Mouse (Mus musculus): ENCODE measurements around the gene Fbxl15. TPM values are rescaled to one million over a fixed set of nuclear protein-coding genes. Genes with fewer than 3 reads are reported as not detected.
A peak's percentile ranks its signal among the peaks of the same experiment; 100 is the strongest.

The Fbxl15 gene
- polyA plus RNA-seq, 1 experiment, result 37.1 TPM

GRCm38 (mm10) chr19:46350168-46350932 lies 22.4 kb downstream of the Fbxl15 start, which contains the start of gene 2310034G01Rik:
2310034G01Rik (minus strand) TSS chr19:46350302.
- DNase-seq (ENCODE audit: low read depth), result no peak
- TF ChIP-seq CTCF (IDR thresholded peaks at IDR 0.05; ENCODE audit: borderline replicate concordance, extremely low read depth, insufficient read depth, insufficient read length), result no peak
- TF ChIP-seq POLR2A (IDR thresholded peaks at IDR 0.05; ENCODE audit: borderline replicate concordance, extremely low read depth, insufficient read depth, insufficient read length, poor library complexity, severe bottlenecking), result no peak

- no peak for TF ChIP-seq CTCF (IDR thresholded peaks at IDR 0.05; ENCODE audit: borderline replicate concordance, extremely low read depth, insufficient read depth, insufficient read length)
- TF ChIP-seq POLR2A (IDR thresholded peaks at IDR 0.05; ENCODE audit: borderline replicate concordance, extremely low read depth, insufficient read depth, insufficient read length, poor library complexity, severe bottlenecking), result peak; percentile 30; the same call in 1 of the 2 replicates
- DNase-seq (ENCODE audit: low read depth), result peak; percentile 97
Observed at GRCm38 (mm10) chr19:46356701-46357138, 28.7 kb downstream of the Fbxl15 start.

GRCm38 (mm10) chr19:46357344-46358280 lies 29.6 kb downstream of the Fbxl15 start:
- TF ChIP-seq CTCF (IDR thresholded peaks at IDR 0.05; ENCODE audit: borderline replicate concordance, extremely low read depth, insufficient read depth, insufficient read length) (no peak), POLR2A (IDR thresholded peaks at IDR 0.05; ENCODE audit: borderline replicate concordance, extremely low read depth, insufficient read depth, insufficient read length, poor library complexity, severe bottlenecking) (no peak)
- no peak for DNase-seq (ENCODE audit: low read depth)

GRCm38 (mm10) chr19:46358381-46358780 lies 30.4 kb downstream of the Fbxl15 start:
- DNase-seq (ENCODE audit: low read depth), result no peak
- no peak for TF ChIP-seq POLR2A (IDR thresholded peaks at IDR 0.05; ENCODE audit: borderline replicate concordance, extremely low read depth, insufficient read depth, insufficient read length, poor library complexity, severe bottlenecking)
- TF ChIP-seq CTCF (IDR thresholded peaks at IDR 0.05; ENCODE audit: borderline replicate concordance, extremely low read depth, insufficient read depth, insufficient read length), result no peak

GRCm38 (mm10) chr19:46362104-46362503 lies 34.1 kb downstream of the Fbxl15 start:
- TF ChIP-seq CTCF (IDR thresholded peaks at IDR 0.05; ENCODE audit: borderline replicate concordance, extremely low read depth, insufficient read depth, insufficient read length) (no peak), POLR2A (IDR thresholded peaks at IDR 0.05; ENCODE audit: borderline replicate concordance, extremely low read depth, insufficient read depth, insufficient read length, poor library complexity, severe bottlenecking) (no peak)
- DNase-seq (ENCODE audit: low read depth), result no peak

- no peak for DNase-seq (ENCODE audit: low read depth)
- no peak for TF ChIP-seq CTCF (IDR thresholded peaks at IDR 0.05; ENCODE audit: borderline replicate concordance, extremely low read depth, insufficient read depth, insufficient read length)
- TF ChIP-seq POLR2A (IDR thresholded peaks at IDR 0.05; ENCODE audit: borderline replicate concordance, extremely low read depth, insufficient read depth, insufficient read length, poor library complexity, severe bottlenecking), result no peak
Observed at GRCm38 (mm10) chr19:46363294-46364009, 35.5 kb downstream of the Fbxl15 start.

GRCm38 (mm10) chr19:46367798-46368590 lies 40.0 kb downstream of the Fbxl15 start:
- no peak for DNase-seq (ENCODE audit: low read depth)
- TF ChIP-seq CTCF (IDR thresholded peaks at IDR 0.05; ENCODE audit: borderline replicate concordance, extremely low read depth, insufficient read depth, insufficient read length) (no peak), POLR2A (IDR thresholded peaks at IDR 0.05; ENCODE audit: borderline replicate concordance, extremely low read depth, insufficient read depth, insufficient read length, poor library complexity, severe bottlenecking) (no peak)

- TF ChIP-seq POLR2A (IDR thresholded peaks at IDR 0.05; ENCODE audit: borderline replicate concordance, extremely low read depth, insufficient read depth, insufficient read length, poor library complexity, severe bottlenecking) (no peak), CTCF (IDR thresholded peaks at IDR 0.05; ENCODE audit: borderline replicate concordance, extremely low read depth, insufficient read depth, insufficient read length) (peak; percentile 70)
- peak; percentile 60 for DNase-seq (ENCODE audit: low read depth)
Observed at GRCm38 (mm10) chr19:46369204-46369603, 41.2 kb downstream of the Fbxl15 start.

- TF ChIP-seq CTCF (IDR thresholded peaks at IDR 0.05; ENCODE audit: borderline replicate concordance, extremely low read depth, insufficient read depth, insufficient read length), result no peak
- TF ChIP-seq POLR2A (IDR thresholded peaks at IDR 0.05; ENCODE audit: borderline replicate concordance, extremely low read depth, insufficient read depth, insufficient read length, poor library complexity, severe bottlenecking), result no peak
- DNase-seq (ENCODE audit: low read depth), result no peak
Observed at GRCm38 (mm10) chr19:46374477-46375088, 46.6 kb downstream of the Fbxl15 start.

GRCm38 (mm10) chr19:46375489-46375888 lies 47.5 kb downstream of the Fbxl15 start:
- peak; percentile 83 for DNase-seq (ENCODE audit: low read depth)
- TF ChIP-seq CTCF (IDR thresholded peaks at IDR 0.05; ENCODE audit: borderline replicate concordance, extremely low read depth, insufficient read depth, insufficient read length) (no peak), POLR2A (IDR thresholded peaks at IDR 0.05; ENCODE audit: borderline replicate concordance, extremely low read depth, insufficient read depth, insufficient read length, poor library complexity, severe bottlenecking) (no peak)
